Mouse (Mus musculus): ENCODE measurements around the gene Tor4a.

Tor4a gene

GRCm38 (mm10) chr2:25196172-25196954 lies at the start of gene Tor4a:
TSS of gene Tor4a (minus strand) at chr2:25196886.
- DNase-seq (ENCODE audit: low read depth): peak; percentile 76

- DNase-seq (ENCODE audit: low read depth): no peak
These were observed 47.5 kb upstream of the Tor4a start for GRCm38 (mm10) chr2:25244144-25244543.

- no peak for DNase-seq (ENCODE audit: low read depth)
These were observed 46.7 kb upstream of the Tor4a start for GRCm38 (mm10) chr2:25243342-25243741.

- DNase-seq (ENCODE audit: low read depth): no peak
These were observed 45.4 kb upstream of the Tor4a start, which contains the start of the genes Rnf208 and Cysrt1 for GRCm38 (mm10) chr2:25242101-25242506. TSS of gene Rnf208 (plus strand) at chr2:25242255. TSS of gene Cysrt1 (minus strand) at chr2:25242452.

GRCm38 (mm10) chr2:25241438-25241775 lies 44.7 kb upstream of the Tor4a start:
- no peak for DNase-seq (ENCODE audit: low read depth)

- no peak for DNase-seq (ENCODE audit: low read depth)
These were observed 44.2 kb upstream of the Tor4a start for GRCm38 (mm10) chr2:25240723-25241437.

GRCm38 (mm10) chr2:25240310-25240709 lies 43.6 kb upstream of the Tor4a start:
- no peak for DNase-seq (ENCODE audit: low read depth)

- DNase-seq (ENCODE audit: low read depth): no peak
These were observed 43.1 kb upstream of the Tor4a start for GRCm38 (mm10) chr2:25239766-25240165.

- no peak for DNase-seq (ENCODE audit: low read depth)
These were observed 41.4 kb upstream of the Tor4a start for GRCm38 (mm10) chr2:25238106-25238505.

- no peak for DNase-seq (ENCODE audit: low read depth)
These were observed 40.8 kb upstream of the Tor4a start for GRCm38 (mm10) chr2:25237522-25237921.

GRCm38 (mm10) chr2:25236614-25237013 lies 39.9 kb upstream of the Tor4a start, which contains the start of gene Rnf224:
TSS of gene Rnf224 (minus strand) at chr2:25236787.
- DNase-seq (ENCODE audit: low read depth): no peak

GRCm38 (mm10) chr2:25234551-25235220 lies 38.0 kb upstream of the Tor4a start:
- no peak for DNase-seq (ENCODE audit: low read depth)

GRCm38 (mm10) chr2:25234050-25234449 lies 37.4 kb upstream of the Tor4a start, which contains the start of gene Slc34a3:
TSS of gene Slc34a3 (minus strand) at chr2:25234364.
- no peak for DNase-seq (ENCODE audit: low read depth)

GRCm38 (mm10) chr2:25233421-25233820 lies 36.7 kb upstream of the Tor4a start:
- DNase-seq (ENCODE audit: low read depth): no peak

GRCm38 (mm10) chr2:25231038-25231437 lies 34.4 kb upstream of the Tor4a start:
- DNase-seq (ENCODE audit: low read depth): no peak

GRCm38 (mm10) chr2:25230581-25230980 lies 33.9 kb upstream of the Tor4a start:
- no peak for DNase-seq (ENCODE audit: low read depth)

- no peak for DNase-seq (ENCODE audit: low read depth)
These were observed 32.9 kb upstream of the Tor4a start for GRCm38 (mm10) chr2:25229582-25229981.

- DNase-seq (ENCODE audit: low read depth): no peak
These were observed 32.4 kb upstream of the Tor4a start for GRCm38 (mm10) chr2:25228995-25229530.

GRCm38 (mm10) chr2:25228431-25228889 lies 31.8 kb upstream of the Tor4a start:
- DNase-seq (ENCODE audit: low read depth): peak; percentile 87

GRCm38 (mm10) chr2:25227406-25227805 lies 30.7 kb upstream of the Tor4a start:
- DNase-seq (ENCODE audit: low read depth): no peak

GRCm38 (mm10) chr2:25226864-25227263 lies 30.2 kb upstream of the Tor4a start:
- DNase-seq (ENCODE audit: low read depth): no peak

- DNase-seq (ENCODE audit: low read depth): no peak
These were observed 29.2 kb upstream of the Tor4a start for GRCm38 (mm10) chr2:25225811-25226379.

Data from fibroblast of lung, adult 2 months (primary cell).